In the genomic region with DNA sequence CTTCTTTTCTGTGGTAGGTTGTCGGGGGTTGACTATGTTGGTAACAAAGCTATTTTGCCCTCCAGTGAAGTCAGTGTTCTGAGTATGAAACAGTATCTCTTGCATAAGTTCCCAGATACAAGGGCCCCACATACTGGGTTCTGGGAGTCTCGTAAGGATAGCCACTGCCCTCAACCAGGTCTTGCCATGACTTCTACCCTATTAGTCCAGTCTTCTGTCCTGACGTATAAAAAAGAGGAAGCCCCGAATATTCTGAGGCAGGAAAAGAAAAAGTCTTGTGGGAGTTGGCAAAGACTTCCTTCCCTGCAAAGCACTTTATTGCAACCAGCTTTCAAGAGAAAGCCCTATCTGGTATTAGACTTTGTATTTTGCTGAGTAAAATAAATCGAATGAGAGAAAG, we compare ENCODE assay signal across 18 mouse cellular contexts. TPM values are rescaled to one million over a fixed set of nuclear protein-coding genes. Genes with fewer than 3 reads are reported as not detected.
DNase-seq lines count a peak whose midpoint lies in the region; ATAC-seq and TF ChIP-seq lines count a peak whose summit lies in the region.
"Had no signal": no experiment of that assay in that cellular context is flagged by ENCODE, and none has a peak within 500 bp of the region (broad histone marks: within the 10 kb centered on the region; RNA-seq: fewer than 3 reads in every experiment).

No protein-coding gene starts in this region.

- no peaks in the 10 kb centered on the region for H3K9me3 ChIP-seq in lung, postnatal 0 days (ENCODE audit: low read length)
- H3K9me3 ChIP-seq in limb, embryonic 13.5 days: no peaks in the 10 kb centered on the region
- no peaks in the 10 kb centered on the region for H3K9me3 ChIP-seq in hindbrain, embryonic 12.5 days (replicated peaks)
- H3K9me3 ChIP-seq: heart, embryonic 12.5 days had no signal

- intact Hi-C loops in heart, postnatal 14 days (cut with DNase I): no loop called here

- H3K9ac ChIP-seq in lung, postnatal 0 days (replicated peaks; ENCODE audit: low read depth): no peak overlapping the region
- H3K9ac ChIP-seq in limb, embryonic 13.5 days: no peak overlapping the region
- H3K9ac ChIP-seq in hindbrain, embryonic 12.5 days: no peak overlapping the region
- H3K9ac ChIP-seq: heart, embryonic 12.5 days; liver, embryonic 14.5 days had no signal

- H3K36me3 ChIP-seq in lung, postnatal 0 days (ENCODE audit: insufficient read depth, low read length): no peaks in the 10 kb centered on the region
- no peaks in the 10 kb centered on the region; the same call in 1 of the 2 replicates for H3K36me3 ChIP-seq in limb, embryonic 13.5 days
- H3K36me3 ChIP-seq in hindbrain, embryonic 12.5 days: 0 out of 2 replicates have a peak, but pooled peaks cover 5% of the 10 kb centered on the region
- H3K36me3 ChIP-seq: heart, embryonic 12.5 days had no signal

- no peak for TF ChIP-seq POLR2A in lung, adult 2 months (IDR thresholded peaks at IDR 0.05; ENCODE audit: borderline replicate concordance, extremely low read depth, low read depth, low read length)

- 64% methylated on average over 5 of the region's 5 CpGs for WGBS in lung, postnatal 0 days
- WGBS in lung, adult 2 months: 47% methylated on average over 5 of the region's 5 CpGs
- whole genome bisulfite sequencing in limb, embryonic 13.5 days: 53% methylated on average over 5 of the region's 5 CpGs
- 80% methylated on average over 5 of the region's 5 CpGs for WGBS in hindbrain, embryonic 12.5 days

- DNase-seq in heart, adult 11 months: peak; percentile 80
- DNase-seq in heart, postnatal 14 days: no peak
- DNase-seq in lung, postnatal 0 days (ENCODE audit: low spot score): peak; percentile 17
- no peak for DNase-seq in lung, adult 2 months
- no peak for DNase-seq in neural tube, embryonic 10.5 days (ENCODE audit: extremely low spot score, low spot score)
- no peak for DNase-seq in left cerebral cortex, adult 11 months (ENCODE audit: low spot score)
- DNase-seq: adrenal gland, postnatal 10 days; cerebellum, adult 11-12 months; cerebellum, postnatal 36 days; gastrocnemius, postnatal 36 days; heart, postnatal 4 days; kidney, postnatal 14 days; lung, postnatal 10 days; thymus, postnatal 4 days had no signal

- no peak for TF ChIP-seq CTCF in lung, postnatal 0 days (IDR thresholded peaks at IDR 0.05)
- TF ChIP-seq CTCF in lung, adult 2 months (IDR thresholded peaks at IDR 0.05; ENCODE audit: insufficient read depth, low read length): no peak

- 0 out of 2 replicates have a peak, but pooled peaks cover 1% of the 10 kb centered on the region for H3K4me1 ChIP-seq in lung, postnatal 0 days (ENCODE audit: insufficient read depth, low read depth, low read length)
- no peaks in the 10 kb centered on the region; the same call in 1 of the 2 replicates for H3K4me1 ChIP-seq in lung, adult 2 months (ENCODE audit: control insufficient read depth, insufficient read depth, low read length)
- peaks cover 16% of the 10 kb centered on the region for H3K4me1 ChIP-seq in limb, embryonic 13.5 days
- H3K4me1 ChIP-seq in hindbrain, embryonic 12.5 days: no peaks in the 10 kb centered on the region

- TF ChIP-seq EP300 in lung, postnatal 0 days (IDR thresholded peaks at IDR 0.05): no peak

- no peak overlapping the region for H3K4me2 ChIP-seq in lung, postnatal 0 days (replicated peaks; ENCODE audit: low read depth, low read length)
- peak overlapping the region; percentile 27 for H3K4me2 ChIP-seq in limb, embryonic 13.5 days (replicated peaks)
- H3K4me2 ChIP-seq in hindbrain, embryonic 12.5 days (replicated peaks): no peak overlapping the region
- H3K4me2 ChIP-seq: heart, embryonic 12.5 days had no signal

- no peaks in the 10 kb centered on the region for H3K27me3 ChIP-seq in lung, postnatal 0 days (replicated peaks; ENCODE audit: insufficient read depth, low read length)
- no peaks in the 10 kb centered on the region for H3K27me3 ChIP-seq in limb, embryonic 13.5 days
- H3K27me3 ChIP-seq in hindbrain, embryonic 12.5 days: no peaks in the 10 kb centered on the region
- H3K27me3 ChIP-seq: heart, embryonic 12.5 days had no signal

- ATAC-seq in lung, postnatal 0 days: no peak
- ATAC-seq in limb, embryonic 13.5 days (ENCODE audit: low FRiP score, low read depth): peak; percentile 45; the same call in 1 of the 2 replicates
- no peak for ATAC-seq in hindbrain, embryonic 12.5 days (ENCODE audit: low FRiP score)

- no peak overlapping the region for H3K27ac ChIP-seq in lung, postnatal 0 days (ENCODE audit: low read length)
- peak overlapping the region; percentile 75 for H3K27ac ChIP-seq in limb, embryonic 13.5 days
- no peak overlapping the region for H3K27ac ChIP-seq in hindbrain, embryonic 12.5 days
- H3K27ac ChIP-seq: liver, embryonic 14.5 days had no signal

- no peak overlapping the region for H3K4me3 ChIP-seq in lung, postnatal 0 days (ENCODE audit: low read depth, low read length)
- no peak overlapping the region for H3K4me3 ChIP-seq in lung, adult 2 months (replicated peaks; ENCODE audit: extremely low read depth, low read depth, low read length)
- no peak overlapping the region for H3K4me3 ChIP-seq in limb, embryonic 13.5 days
- no peak overlapping the region for H3K4me3 ChIP-seq in hindbrain, embryonic 12.5 days
- H3K4me3 ChIP-seq: heart, embryonic 12.5 days had no signal

RNA-seq across cellular contexts. Expression of a gene that starts 26.4 kb away (rescaled TPM):
- 1 to 10 TPM; 8.1 to 8.6 TPM for total RNA-seq in heart, postnatal 14 days (2021)
- polyA plus RNA-seq in lung, postnatal 0 days (2015; fragmentation: Nextera tagmentation; extraction: Ambion mirVana): 47.2 and 48.0 TPM in 2 replicates
- 11.0 and 24.1 TPM in 2 replicates for polyA plus RNA-seq in lung, adult 2 months (2012; rRNA removed)
- polyA plus RNA-seq in limb, embryonic 13.5 days (2015; fragmentation: Nextera tagmentation; extraction: Ambion mirVana): 0.92 and 1.1 TPM in 2 replicates
- polyA plus RNA-seq in hindbrain, embryonic 12.5 days (2016; fragmentation: Nextera tagmentation; extraction: Ambion mirVana): 0.72 and 0.91 TPM in 2 replicates

Comparison
In these comparisons a context has a peak if more than half of its experiments do, and no peak if none do; other contexts are left out.
1. DNase-seq: peak in heart, adult 11 months (single experiment) and lung, postnatal 0 days (single experiment); none in heart, postnatal 14 days (0 of 2), lung, adult 2 months (single experiment), neural tube, embryonic 10.5 days (single experiment) and left cerebral cortex, adult 11 months (single experiment).